Mouse (Mus musculus) MEL (cell line): ENCODE data around the gene Rab20. TPM values are rescaled to one million over a fixed set of nuclear protein-coding genes. Genes with fewer than 3 reads are reported as not detected.

Source experiments
- DNase-seq: peaks from one replicate; pipeline ENCODE4 v3.0.0; 2011; ENCODE audit warnings: low read depth, low spot score
- H3K27ac ChIP-seq: 2 replicates; pipeline ENCODE4 v1.5.1; 2012; ENCODE audit warnings: low read depth, mild to moderate bottlenecking, control low read depth, low read length, moderate library complexity; ENCODE audit not compliant: control insufficient read depth
- H3K27me3 ChIP-seq, 2 experiments: fragments of 150-350 bp in 1 of 2; sonication (generic) in 1 of 2; 2 replicates each; pipeline ENCODE4 v1.6.1; 2012; ENCODE audit warnings: low read length in 2 of 2, mild to moderate bottlenecking in 2 of 2, improper control_type of control experiment in 1 of 2, moderate library complexity in 1 of 2; ENCODE audit not compliant: insufficient read depth in 2 of 2, control insufficient read depth in 1 of 2
- H3K36me3 ChIP-seq, 2 experiments: 2 replicates each; pipeline ENCODE4 v1.6.1; 2012 to 2014; ENCODE audit warnings: low read length in 2 of 2, improper control_type of control experiment in 1 of 2, inconsistent platforms in 1 of 2, mild to moderate bottlenecking in 1 of 2; ENCODE audit not compliant: insufficient read depth in 2 of 2, control insufficient read depth in 1 of 2
- H3K4me1 ChIP-seq, 2 experiments: fragments of 150-350 bp in 1 of 2; sonication (generic) in 1 of 2; 2 replicates each; pipeline ENCODE4 v1.6.1; 2012; ENCODE audit warnings: low read length in 2 of 2, improper control_type of control experiment in 1 of 2, mild to moderate bottlenecking in 1 of 2; ENCODE audit not compliant: insufficient read depth in 2 of 2, control insufficient read depth in 1 of 2
- H3K4me3 ChIP-seq, 2 experiments: fragments of 150-350 bp in 1 of 2; sonication (generic) in 1 of 2; 2 replicates each; pipeline ENCODE4 v1.5.1; 2012; ENCODE audit warnings: low read depth in 2 of 2, low read length in 2 of 2, mild to moderate bottlenecking in 2 of 2, moderate library complexity in 2 of 2, control low read depth in 1 of 2, improper control_type of control experiment in 1 of 2; ENCODE audit not compliant: control insufficient read depth in 1 of 2, insufficient read depth in 1 of 2
- H3K79me2 ChIP-seq: 2 replicates; pipeline ENCODE4 v1.6.1; 2012; ENCODE audit warnings: mild to moderate bottlenecking, low read length, moderate library complexity; ENCODE audit not compliant: control insufficient read depth, poor library complexity, insufficient read depth
- H3K9ac ChIP-seq: 2 replicates; pipeline ENCODE4 v1.6.1; 2012; ENCODE audit warnings: low read depth, mild to moderate bottlenecking, control low read depth, low read length, moderate library complexity; ENCODE audit not compliant: control insufficient read depth, poor library complexity, severe bottlenecking
- H3K9me3 ChIP-seq: fragments of 150-350 bp; sonication (generic); replicated peaks from 2 replicates; pipeline ENCODE4 v1.6.1; 2012; ENCODE audit warnings: mild to moderate bottlenecking, low read length, improper control_type of control experiment, moderate library complexity; ENCODE audit not compliant: insufficient read depth
- CHD1 ChIP-seq: IDR thresholded peaks from 2 replicates; pipeline ENCODE4 v1.6.1; 2012; ENCODE audit warnings: low read depth, mild to moderate bottlenecking, inconsistent platforms, low read length, improper control_type of control experiment
- ETS1 ChIP-seq: IDR thresholded peaks from 2 replicates; pipeline ENCODE4 v1.6.1; 2012; ENCODE audit warnings: low read depth, mild to moderate bottlenecking, inconsistent platforms, low read length, improper control_type of control experiment, moderate library complexity
- HCFC1 ChIP-seq: IDR thresholded peaks from 2 replicates; pipeline ENCODE4 v1.6.1; 2012; ENCODE audit warnings: low read depth, mild to moderate bottlenecking, inconsistent platforms, low read length, improper control_type of control experiment, moderate library complexity
- KAT2A ChIP-seq: conservative IDR thresholded peaks from 2 replicates; pipeline ENCODE4 v1.6.1; 2012; ENCODE audit warnings: low read depth, low read length, improper control_type of control experiment, inconsistent platforms
- MAX ChIP-seq: IDR thresholded peaks from 2 replicates; pipeline ENCODE4 v1.6.1; 2011; ENCODE audit warnings: low read length, improper control_type of control experiment
- MEF2A ChIP-seq: IDR thresholded peaks from 2 replicates; pipeline ENCODE4 v1.6.1; 2014; ENCODE audit warnings: low read depth, mild to moderate bottlenecking, inconsistent platforms, low read length, improper control_type of control experiment; ENCODE audit not compliant: poor library complexity, insufficient replicate concordance, severe bottlenecking; ENCODE audit errors: extremely low read depth
- MXI1 ChIP-seq: IDR thresholded peaks from 2 replicates; pipeline ENCODE4 v1.6.1; 2011; ENCODE audit warnings: mild to moderate bottlenecking, low read depth, low read length, improper control_type of control experiment
- MYB ChIP-seq: IDR thresholded peaks from 2 replicates; pipeline ENCODE4 v1.6.1; 2011; ENCODE audit warnings: mild to moderate bottlenecking, low read depth, low read length, improper control_type of control experiment
- NELFE ChIP-seq: IDR thresholded peaks from 2 replicates; pipeline ENCODE4 v1.6.1; 2011; ENCODE audit warnings: low read depth, low read length, improper control_type of control experiment
- NRF1 ChIP-seq: IDR thresholded peaks from 2 replicates; pipeline ENCODE4 v1.6.1; 2014; ENCODE audit warnings: low read depth, mild to moderate bottlenecking, inconsistent platforms, low read length, improper control_type of control experiment, moderate library complexity; ENCODE audit not compliant: poor library complexity, insufficient read depth, severe bottlenecking
- SIN3A ChIP-seq: IDR thresholded peaks from 2 replicates; pipeline ENCODE4 v1.6.1; 2012; ENCODE audit warnings: low read length, improper control_type of control experiment, inconsistent platforms
- SMC3 ChIP-seq: IDR thresholded peaks from 2 replicates; pipeline ENCODE4 v1.6.1; 2011; ENCODE audit warnings: low read depth, low read length, improper control_type of control experiment
- TCF12 ChIP-seq: IDR thresholded peaks from 2 replicates; pipeline ENCODE4 v1.6.1; 2014; ENCODE audit warnings: low read depth, mild to moderate bottlenecking, inconsistent platforms, low read length, improper control_type of control experiment, moderate library complexity
- UBTF ChIP-seq: IDR thresholded peaks from 2 replicates; pipeline ENCODE4 v1.6.1; 2012; ENCODE audit warnings: low read depth, mild to moderate bottlenecking, inconsistent platforms, low read length, improper control_type of control experiment, moderate library complexity, borderline replicate concordance; ENCODE audit not compliant: insufficient read depth
- ZC3H11A ChIP-seq: IDR thresholded peaks from 2 replicates; pipeline ENCODE4 v1.6.1; 2012; ENCODE audit warnings: low read depth, mild to moderate bottlenecking, inconsistent platforms, low read length, improper control_type of control experiment
- ZMIZ1 ChIP-seq: IDR thresholded peaks from 2 replicates; pipeline ENCODE4 v1.6.1; 2012; ENCODE audit warnings: low read depth, mild to moderate bottlenecking, inconsistent platforms, low read length, improper control_type of control experiment, moderate library complexity
- polyA plus RNA-seq, 2 experiments: library from polyadenylated mRNA; stranded (reverse) in 1 of 2; unstranded in 1 of 2; fragments of >175 nt in 1 of 2; fragments of >200 nt in 1 of 2; gene quantifications; 2 replicates each; pipeline versions ENCODE4 v1.2.1 to v1.2.4; 2012; ENCODE audit warnings: low replicate concordance in 2 of 2, low read depth in 1 of 2; ENCODE audit not compliant: insufficient read length in 2 of 2, insufficient read depth in 1 of 2, missing spikeins in 1 of 2
- total RNA-seq: library from RNA; depleted of rRNA; stranded (reverse); fragments of 300-350 nt; gene quantifications from 2 replicates; pipeline ENCODE4 v1.2.3, GENCODE M21; 2012

Gene Rab20
- total and polyA plus RNA-seq, 3 experiments: 9.5 to 10.4 TPM; not detected in 1

DNA sequence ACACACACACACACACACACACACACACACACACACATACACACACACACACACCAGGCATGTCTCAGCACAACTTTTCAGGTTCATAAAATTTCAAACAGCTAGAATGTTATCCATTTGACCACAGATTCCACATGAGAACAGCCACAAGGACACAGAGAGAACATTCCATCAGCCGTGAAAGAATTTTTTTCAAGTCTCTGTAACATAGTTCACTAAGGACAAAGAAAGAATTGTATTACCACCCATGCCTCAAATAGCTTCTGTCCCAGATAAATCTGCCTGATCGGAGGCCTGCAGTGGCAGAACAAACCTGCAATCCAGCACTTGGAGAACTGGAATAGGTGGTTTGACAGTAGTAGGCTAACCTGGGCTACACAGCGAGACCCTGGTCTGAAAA, 21.2 kb downstream of the Rab20 start:
- no peak for DNase-seq
- Histone ChIP-seq H3K27me3 (no peaks in the 10 kb centered on the region), H3K4me3 (no peak overlapping the region), H3K36me3 (peaks cover 0 to 9% of the 10 kb centered on the region in 2 experiments; a peak in 2 of 4 replicates), H3K27ac (no peak overlapping the region), H3K4me1 (peaks cover 0 to 5% of the 10 kb centered on the region in 2 experiments; a peak in 1 of 4 replicates), H3K79me2 (no peaks in the 10 kb centered on the region), H3K9ac (no peak overlapping the region)
- TF ChIP-seq MXI1 (no peak), ETS1 (no peak), KAT2A (no peak), MEF2A (no peak), UBTF (no peak), NELFE (no peak), TCF12 (no peak), ZMIZ1 (no peak), ZC3H11A (no peak), MYB (no peak), CHD1 (no peak), NRF1 (no peak), MAX (no peak), SMC3 (no peak), HCFC1 (no peak)
- TF ChIP-seq, all 39 proteins: peak for 0
- H3K9me3 ChIP-seq: no peaks in the 10 kb centered on the region

DNA sequence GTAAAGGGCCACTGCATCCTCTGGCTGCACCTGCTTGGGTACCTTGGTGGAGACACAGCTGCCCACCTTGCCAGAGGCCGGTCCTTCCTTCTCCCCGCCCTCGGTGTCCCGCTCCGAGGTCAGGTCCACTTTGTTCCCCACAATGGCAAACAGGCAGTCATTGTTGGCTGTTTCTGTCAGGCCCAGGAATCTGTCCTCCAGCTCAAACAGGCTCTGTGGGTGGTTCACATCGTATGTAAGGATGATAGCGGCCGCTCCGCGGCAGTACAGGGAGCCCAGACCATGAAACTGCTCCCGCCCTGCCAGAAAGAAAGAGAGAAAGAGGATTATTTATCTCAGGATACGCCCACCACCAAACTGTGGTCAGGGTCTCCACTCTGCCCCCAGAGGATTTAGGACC, 24.3 kb downstream of the Rab20 start:
- H3K36me3 ChIP-seq: peaks cover 0 to 7% of the 10 kb centered on the region in 2 experiments; a peak in 2 of 4 replicates
- H3K9ac ChIP-seq: no peak overlapping the region
- H3K4me3 ChIP-seq: no peak overlapping the region
- no peaks in the 10 kb centered on the region for H3K27me3 ChIP-seq
- no peak for DNase-seq
- TF ChIP-seq SIN3A (no peak), MAX (no peak)
- TF ChIP-seq, all 39 proteins: peak for 0
- H3K9me3 ChIP-seq: no peaks in the 10 kb centered on the region
- H3K27ac ChIP-seq: no peak overlapping the region
- no peaks in the 10 kb centered on the region for H3K79me2 ChIP-seq
- H3K4me1 ChIP-seq: peaks cover 0 to 7% of the 10 kb centered on the region in 2 experiments; a peak in 1 of 4 replicates
